Mouse (Mus musculus): Measurements from ENCODE around the gene Gm3415.
"Not testable (repeated sequence)": the region's sequence is repeated elsewhere in the genome, so short reads cannot be mapped to it uniquely, and the experiment has no call there.

Gene Gm3415

GRCm38 (mm10) chr5:146555836-146556235 lies at the start of gene Gm3415:
Gene Gm3415 (plus strand): TSS chr5:146556136.
- not testable (repeated sequence) for DNase-seq

GRCm38 (mm10) chr5:146513823-146514222 lies 42.1 kb upstream of the Gm3415 start, which contains the start of gene Gm3402:
Gene Gm3402 (plus strand): TSS chr5:146514123.
- not testable (repeated sequence) for DNase-seq

- DNase-seq = peak; percentile 86
These were observed 30.4 kb upstream of the Gm3415 start, which contains the start of gene Gm3404 for GRCm38 (mm10) chr5:146525501-146525900. Gene Gm3404 (plus strand): TSS chr5:146525801.

- not testable (repeated sequence) for DNase-seq
These were observed 18.6 kb upstream of the Gm3415 start, which contains the start of gene Gm3409 for GRCm38 (mm10) chr5:146537347-146537746. Gene Gm3409 (plus strand): TSS chr5:146537647.

GRCm38 (mm10) chr5:146564259-146564658 lies 8.3 kb downstream of the Gm3415 start:
- DNase-seq = no peak

- DNase-seq = peak; percentile 60
These were observed 11.1 kb downstream of the Gm3415 start for GRCm38 (mm10) chr5:146567054-146567453.

GRCm38 (mm10) chr5:146570179-146570578 lies 14.2 kb downstream of the Gm3415 start:
- peak; percentile 31 for DNase-seq

GRCm38 (mm10) chr5:146571830-146572734 lies 16.1 kb downstream of the Gm3415 start:
- peak; percentile 94 for DNase-seq

- peak; percentile 48 for DNase-seq
These were observed 16.8 kb downstream of the Gm3415 start for GRCm38 (mm10) chr5:146572735-146573042.

GRCm38 (mm10) chr5:146576668-146577067 lies 20.7 kb downstream of the Gm3415 start:
- DNase-seq = peak; percentile 17

- peak; percentile 53 for DNase-seq
These were observed 28.2 kb downstream of the Gm3415 start for GRCm38 (mm10) chr5:146584156-146584477.

- DNase-seq = peak; percentile 37
These were observed 28.8 kb downstream of the Gm3415 start, which contains the start of gene Gpr12 for GRCm38 (mm10) chr5:146584478-146585306. Gene Gpr12 (minus strand): TSS chr5:146585239.

- DNase-seq = no peak
These were observed 29.3 kb downstream of the Gm3415 start for GRCm38 (mm10) chr5:146585307-146585651.

- DNase-seq = no peak
These were observed 30.6 kb downstream of the Gm3415 start for GRCm38 (mm10) chr5:146586357-146587070.

GRCm38 (mm10) chr5:146590987-146591386 lies 35.1 kb downstream of the Gm3415 start:
- peak; percentile 40 for DNase-seq

- no peak for DNase-seq
These were observed 35.7 kb downstream of the Gm3415 start for GRCm38 (mm10) chr5:146591636-146592035.

GRCm38 (mm10) chr5:146592580-146592979 lies 36.6 kb downstream of the Gm3415 start:
- DNase-seq = no peak

- DNase-seq = no peak
These were observed 40.9 kb downstream of the Gm3415 start for GRCm38 (mm10) chr5:146596612-146597502.

- DNase-seq = no peak
These were observed 41.6 kb downstream of the Gm3415 start for GRCm38 (mm10) chr5:146597503-146597874.

- DNase-seq = no peak
These were observed 42.5 kb downstream of the Gm3415 start for GRCm38 (mm10) chr5:146598215-146599119.

- not testable (repeated sequence) for DNase-seq
These were observed 43.3 kb downstream of the Gm3415 start for GRCm38 (mm10) chr5:146599216-146599615.

All from heart, adult 11 months (tissue).